ENCODE assay signal across 1 mouse cellular context in genomic region chr7:28697277-28697676, GRCm38 (mm10).
TF ChIP-seq lines count a peak whose summit lies in the region.

No protein-coding gene starts in this region.

TF ChIP-seq in MEL, 35 proteins besides CTCF, POLR2A, EP300 and RAD21:
- TF ChIP-seq ETS1 (IDR thresholded peaks at IDR 0.05; ENCODE audit: low read depth, low read length), result no peak
- TF ChIP-seq SIN3A (IDR thresholded peaks at IDR 0.05; ENCODE audit: low read length), result no peak
- no peak for TF ChIP-seq TCF12 (IDR thresholded peaks at IDR 0.05; ENCODE audit: low read depth, low read length)
- TF ChIP-seq E2F4 (IDR thresholded peaks at IDR 0.05; ENCODE audit: borderline replicate concordance, low read depth, low read length), result no peak
- no peak for TF ChIP-seq USF1 (IDR thresholded peaks at IDR 0.05; ENCODE audit: low read depth, low read length)
